Mouse (Mus musculus): ENCODE data around the gene Arl6ip5. TPM values are rescaled to one million over a fixed set of nuclear protein-coding genes. Genes with fewer than 3 reads are reported as not detected.
A peak's percentile ranks its signal among the peaks of the same experiment; 100 is the strongest.

Gene Arl6ip5
- polyA plus RNA-seq, 1 experiment from 2014 or later = 114 TPM

DNA sequence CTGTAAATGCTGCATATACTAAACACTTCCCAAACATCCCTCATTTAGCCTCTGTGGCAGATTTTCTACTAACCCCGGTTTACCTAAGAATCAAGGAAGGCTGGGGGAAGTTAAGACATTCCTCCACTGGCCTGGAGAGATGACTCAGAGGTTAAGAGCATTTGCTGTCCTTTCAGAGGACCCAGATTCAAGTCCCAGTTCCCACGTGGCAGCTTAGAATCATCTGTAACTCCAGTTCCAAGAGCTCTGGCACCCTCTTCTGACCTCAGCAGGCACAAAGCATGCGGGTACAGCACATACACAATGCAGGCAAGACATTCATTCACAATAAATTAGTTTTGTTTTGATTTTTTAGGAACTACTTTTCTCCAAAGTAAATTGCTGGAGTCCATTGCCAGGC lies 1.3 kb upstream of the Arl6ip5 start:
- Histone ChIP-seq H3K4me1 (peaks cover 31% of the 10 kb centered on the region), H3K27me3 (no peaks in the 10 kb centered on the region), H3K27ac (replicated peaks) (no peak overlapping the region), H3K4me3 (no peak overlapping the region), H3K9me3 (no peaks in the 10 kb centered on the region), H3K9ac (replicated peaks) (no peak overlapping the region), H3K36me3 (no peaks in the 10 kb centered on the region), H3K4me2 (replicated peaks) (no peak overlapping the region)
- WGBS = 46% methylated on average over 3 of the region's 3 CpGs
- no peak for ATAC-seq (replicated peaks)

DNA sequence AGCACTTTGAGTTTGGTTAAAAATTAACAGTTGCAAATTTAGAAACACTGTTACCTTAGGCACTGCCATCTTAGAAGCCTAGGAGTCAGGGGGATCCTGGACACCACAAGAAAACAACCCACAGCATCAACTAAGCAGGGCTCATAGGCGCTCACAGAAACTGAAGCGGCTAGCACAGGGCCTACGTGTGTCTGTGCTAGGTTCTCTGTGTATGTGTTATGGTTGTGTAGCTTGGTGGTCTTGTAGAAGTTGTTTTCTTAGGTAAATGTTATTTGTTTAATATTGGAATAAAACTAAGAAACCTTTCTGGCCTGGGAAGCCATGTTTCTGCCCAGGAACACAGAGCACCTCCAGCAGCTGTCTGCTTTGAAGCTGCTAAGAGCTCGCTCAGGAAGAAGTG lies 738 bp upstream of the Arl6ip5 start:
- Histone ChIP-seq H3K4me1 (peaks cover 26% of the 10 kb centered on the region), H3K9ac (replicated peaks) (no peak overlapping the region), H3K9me3 (no peaks in the 10 kb centered on the region), H3K27me3 (no peaks in the 10 kb centered on the region), H3K36me3 (no peaks in the 10 kb centered on the region), H3K27ac (replicated peaks) (no peak overlapping the region), H3K4me2 (replicated peaks) (no peak overlapping the region), H3K4me3 (no peak overlapping the region)
- 82% methylated on average over 4 of the region's 4 CpGs for WGBS
- no peak for ATAC-seq (replicated peaks)

DNA sequence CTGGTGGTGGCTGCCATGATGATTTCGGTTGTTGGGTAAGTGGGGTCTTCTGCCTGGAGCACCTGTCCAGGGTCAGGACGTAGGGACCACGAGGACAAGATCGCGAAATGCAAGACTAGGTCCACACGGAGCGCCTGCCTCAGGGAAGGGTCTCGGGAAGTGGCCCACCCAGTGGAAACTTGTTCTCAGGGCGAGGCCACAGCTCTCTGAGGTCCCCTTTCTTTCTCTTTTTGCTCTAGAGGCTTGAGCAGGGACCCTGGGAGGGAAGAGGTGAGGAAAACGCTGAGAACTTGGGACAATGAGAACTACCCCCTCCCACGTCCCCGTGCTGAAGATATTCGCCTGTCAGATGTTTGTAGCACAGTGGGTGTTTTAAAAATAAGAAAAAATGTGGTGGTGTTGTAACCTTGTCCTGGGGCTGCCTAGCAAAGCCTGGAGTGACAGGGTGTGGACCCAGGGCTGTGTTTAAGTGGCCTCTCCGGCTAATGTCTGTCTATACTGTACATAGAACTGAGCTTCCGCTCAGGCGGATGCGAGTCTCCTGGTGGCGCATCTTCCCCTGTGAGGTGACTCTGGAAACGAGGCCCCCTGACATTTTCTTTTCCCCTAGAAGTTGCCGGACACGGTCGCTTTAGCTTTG lies 593 bp downstream of the Arl6ip5 start:
- H3K27me3 ChIP-seq = no peaks in the 10 kb centered on the region
- H3K9ac ChIP-seq (replicated peaks) = peak overlapping the region; percentile 75
- peak overlapping the region; percentile 73 for H3K4me3 ChIP-seq
- peaks cover 33% of the 10 kb centered on the region for H3K4me1 ChIP-seq
- no peaks in the 10 kb centered on the region for H3K36me3 ChIP-seq
- ATAC-seq (replicated peaks) = peak; percentile 59
- no peaks in the 10 kb centered on the region for H3K9me3 ChIP-seq
- H3K27ac ChIP-seq (replicated peaks) = peak overlapping the region; percentile 58
- whole genome bisulfite sequencing = 3% methylated on average over 22 of the region's 22 CpGs
- peak overlapping the region; percentile 60 for H3K4me2 ChIP-seq (replicated peaks)

DNA sequence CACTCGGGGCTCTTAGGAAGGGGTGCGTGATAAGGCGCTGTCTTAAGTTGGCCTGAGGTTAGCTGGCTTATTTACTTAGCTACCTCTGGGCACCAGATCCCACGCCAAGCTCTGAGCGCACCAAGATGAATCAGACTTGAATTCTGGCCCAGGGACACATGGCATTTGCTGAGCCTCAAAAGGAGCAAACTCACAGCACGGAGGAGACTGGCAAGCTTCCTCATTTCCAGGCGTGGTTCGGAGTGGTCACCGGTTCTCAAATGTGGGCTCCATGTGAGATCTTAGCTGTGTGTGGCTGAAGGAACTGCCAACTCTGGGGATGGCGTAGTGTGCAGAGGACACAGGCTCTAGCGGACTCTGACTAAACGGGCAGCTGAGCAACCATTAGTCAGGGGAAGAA lies 1.5 kb downstream of the Arl6ip5 start:
- H3K9me3 ChIP-seq = no peaks in the 10 kb centered on the region
- no peaks in the 10 kb centered on the region for H3K36me3 ChIP-seq
- peak overlapping the region; percentile 75 for H3K9ac ChIP-seq (replicated peaks)
- peaks cover 40% of the 10 kb centered on the region for H3K4me1 ChIP-seq
- peak overlapping the region; percentile 73 for H3K4me3 ChIP-seq
- no peak for ATAC-seq (replicated peaks)
- H3K27ac ChIP-seq (replicated peaks) = no peak overlapping the region
- peak overlapping the region; percentile 60 for H3K4me2 ChIP-seq (replicated peaks)
- H3K27me3 ChIP-seq = no peaks in the 10 kb centered on the region
- WGBS = 53% methylated on average over 12 of the region's 12 CpGs

DNA sequence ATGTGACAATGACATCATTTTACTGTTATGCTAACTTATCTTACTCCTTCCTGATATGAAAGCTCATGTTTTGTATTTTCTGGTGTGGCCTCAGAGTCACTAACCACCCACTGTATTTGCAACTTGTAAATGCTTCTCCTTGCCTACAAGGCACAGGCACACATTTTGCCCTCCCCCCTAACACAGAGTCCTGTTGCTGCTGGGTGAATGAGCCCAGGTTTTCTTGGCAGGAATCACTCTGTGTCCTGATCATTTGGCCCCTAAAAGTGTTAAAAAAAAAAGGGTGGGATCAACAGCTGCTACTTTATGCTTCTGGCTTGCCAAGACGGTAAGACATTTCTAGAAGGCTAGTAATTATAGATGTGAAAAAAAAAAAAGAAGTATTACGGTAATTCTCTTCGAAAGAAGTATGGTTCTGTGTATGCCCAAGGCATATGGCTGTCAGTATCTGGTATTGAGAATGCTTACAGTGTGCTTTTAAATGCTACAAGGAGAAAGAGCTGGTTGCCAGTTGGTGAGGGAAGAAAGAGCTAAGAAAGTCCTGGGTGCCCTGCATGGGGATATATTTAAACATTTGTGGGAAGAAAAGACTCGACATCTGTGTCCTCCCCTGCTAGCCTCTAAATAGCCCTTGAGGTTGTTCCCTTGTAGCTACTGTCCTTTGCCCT lies 5.8 kb downstream of the Arl6ip5 start:
- Histone ChIP-seq H3K4me3 (no peak overlapping the region), H3K27me3 (no peaks in the 10 kb centered on the region), H3K4me2 (replicated peaks) (no peak overlapping the region), H3K9ac (replicated peaks) (no peak overlapping the region), H3K36me3 (no peaks in the 10 kb centered on the region), H3K9me3 (no peaks in the 10 kb centered on the region), H3K27ac (replicated peaks) (peak overlapping the region; percentile 74), H3K4me1 (peaks cover 45% of the 10 kb centered on the region)
- 0 out of 2 replicates have a peak, but pooled peaks have one; percentile 34 for ATAC-seq (replicated peaks)
- WGBS = 38% methylated on average over 4 of the region's 4 CpGs

DNA sequence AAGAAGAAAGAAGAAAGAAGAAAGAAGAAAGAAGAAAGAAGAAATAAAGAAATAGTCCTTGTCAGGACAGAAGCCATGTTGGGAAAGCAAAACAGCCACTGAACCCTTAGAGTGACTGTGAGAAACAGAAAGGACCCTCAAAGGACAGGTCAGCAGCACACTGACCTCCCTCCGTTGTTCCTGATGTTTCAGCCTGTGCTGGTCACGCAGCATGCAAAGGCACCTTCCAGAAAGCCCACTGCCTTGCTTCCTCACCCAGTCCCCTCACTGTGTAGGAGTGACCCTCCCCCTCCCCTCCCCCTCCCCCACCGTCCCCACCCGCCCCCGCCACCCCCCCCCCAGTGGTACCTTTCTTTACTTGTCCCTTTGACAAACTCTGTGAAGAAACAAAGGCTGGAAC lies 10.2 kb downstream of the Arl6ip5 start:
- H3K4me2 ChIP-seq (replicated peaks) = no peak overlapping the region
- 77% methylated on average over 2 of the region's 5 CpGs for WGBS
- no peaks in the 10 kb centered on the region for H3K36me3 ChIP-seq
- no peak overlapping the region for H3K9ac ChIP-seq (replicated peaks)
- ATAC-seq (replicated peaks) = no peak
- no peak overlapping the region for H3K27ac ChIP-seq (replicated peaks)
- H3K9me3 ChIP-seq = no peaks in the 10 kb centered on the region
- H3K4me3 ChIP-seq = no peak overlapping the region
- peaks cover 32% of the 10 kb centered on the region for H3K4me1 ChIP-seq
- no peaks in the 10 kb centered on the region for H3K27me3 ChIP-seq

DNA sequence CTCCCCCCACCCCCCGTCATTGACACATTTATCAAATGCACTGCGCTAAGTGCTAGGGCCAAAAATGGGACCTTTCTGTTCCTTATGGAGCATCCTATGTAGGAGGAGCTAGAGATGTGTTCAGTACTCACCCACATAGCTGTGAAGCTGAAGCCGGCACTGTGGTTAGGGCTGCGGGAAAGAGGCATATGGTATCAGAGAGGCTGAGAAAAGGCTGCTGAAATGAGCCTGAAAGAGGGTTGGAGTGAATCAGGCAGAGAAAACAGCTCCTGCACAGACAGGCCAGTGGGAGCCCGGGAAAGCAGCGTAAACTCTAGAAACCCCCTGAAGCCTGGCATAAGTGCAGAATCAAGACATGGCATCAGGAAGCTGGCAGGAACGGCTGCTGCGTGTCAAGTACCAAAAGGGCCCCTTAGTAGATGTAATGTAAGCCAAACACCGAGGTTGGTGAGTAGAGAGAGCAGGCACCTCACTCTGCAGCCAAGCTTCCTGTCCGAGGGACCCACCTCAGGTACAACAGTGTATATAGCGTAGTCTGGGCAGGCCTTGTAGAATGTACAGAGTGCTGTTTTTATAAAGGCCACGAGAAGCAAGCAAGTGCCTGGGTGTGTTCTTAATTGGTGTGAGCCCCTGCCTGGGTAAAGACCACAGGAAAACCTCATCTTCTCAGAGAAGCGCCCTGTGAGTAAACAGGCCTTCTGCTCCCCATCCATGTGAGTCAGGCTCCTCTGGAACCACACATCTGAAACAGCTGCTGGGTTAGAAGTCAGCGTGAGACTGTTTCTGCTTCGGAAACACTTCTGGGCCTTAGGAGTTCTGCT lies 10.9 kb downstream of the Arl6ip5 start:
- Histone ChIP-seq H3K27ac (replicated peaks) (peak overlapping the region; percentile 56), H3K27me3 (no peaks in the 10 kb centered on the region)

DNA sequence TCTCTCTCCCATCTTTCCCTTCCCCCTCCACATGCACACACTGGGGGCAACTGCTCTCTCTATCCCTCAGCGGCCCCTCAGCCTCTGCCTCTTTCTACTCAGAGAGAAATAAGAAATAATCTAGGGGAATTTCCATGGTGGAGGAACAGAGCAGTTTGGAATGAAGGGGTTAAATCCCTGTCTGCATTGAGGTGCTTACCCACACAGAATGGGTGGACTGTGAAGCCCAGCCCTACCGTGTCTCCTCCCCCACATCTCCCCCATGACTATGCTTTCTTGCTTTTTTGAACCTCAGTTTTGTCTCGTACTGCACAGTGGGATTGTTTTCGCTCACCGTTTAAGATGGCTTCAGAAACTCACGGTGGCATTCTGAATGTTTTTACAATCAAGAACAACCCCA lies 11.8 kb downstream of the Arl6ip5 start:
- H3K4me2 ChIP-seq (replicated peaks) = no peak overlapping the region
- whole genome bisulfite sequencing = 42% methylated on average over 6 of the region's 6 CpGs
- no peaks in the 10 kb centered on the region for H3K36me3 ChIP-seq
- H3K9ac ChIP-seq (replicated peaks) = no peak overlapping the region
- peaks cover 17% of the 10 kb centered on the region for H3K4me1 ChIP-seq
- H3K27ac ChIP-seq (replicated peaks) = no peak overlapping the region
- no peak for ATAC-seq (replicated peaks)
- no peak overlapping the region for H3K4me3 ChIP-seq
- no peaks in the 10 kb centered on the region for H3K27me3 ChIP-seq
- no peaks in the 10 kb centered on the region for H3K9me3 ChIP-seq

More for the DNA sequence above, 10.9 kb downstream of the Arl6ip5 start:
- Histone ChIP-seq H3K9ac (replicated peaks) (no peak overlapping the region), H3K4me2 (replicated peaks) (no peak overlapping the region), H3K4me1 (peaks cover 24% of the 10 kb centered on the region), H3K9me3 (no peaks in the 10 kb centered on the region), H3K4me3 (no peak overlapping the region), H3K36me3 (no peaks in the 10 kb centered on the region)
- peak; percentile 82 for ATAC-seq (replicated peaks)
- 57% methylated on average over 15 of the region's 15 CpGs for WGBS

DNA sequence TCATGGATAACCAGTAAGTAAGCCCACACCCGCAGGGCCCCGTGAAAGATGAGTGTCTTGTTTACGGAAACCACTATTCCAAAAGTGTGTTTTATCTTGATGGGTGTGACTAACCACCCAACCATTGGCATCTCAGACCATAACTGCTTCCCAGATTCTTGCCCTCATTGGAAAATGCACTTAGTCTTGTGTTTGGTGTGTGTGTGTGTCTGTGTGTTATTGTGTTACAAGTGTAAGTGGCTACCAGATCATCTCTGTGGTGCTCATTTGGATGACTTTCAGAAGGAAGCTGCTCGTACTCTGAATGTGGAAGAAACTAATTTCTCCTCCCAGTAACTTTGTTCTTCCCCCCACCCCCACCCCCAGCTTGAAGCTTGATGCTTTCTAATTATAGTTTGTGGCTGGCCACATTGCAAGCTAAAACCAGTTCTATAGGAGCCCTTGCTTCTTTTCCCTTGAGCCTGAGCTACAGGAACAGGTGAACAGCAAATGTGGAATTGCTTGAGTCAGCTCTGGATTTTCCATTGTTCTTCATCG lies 12.5 kb downstream of the Arl6ip5 start:
- Histone ChIP-seq H3K9ac (replicated peaks) (no peak overlapping the region), H3K9me3 (no peaks in the 10 kb centered on the region), H3K36me3 (no peaks in the 10 kb centered on the region), H3K4me2 (replicated peaks) (no peak overlapping the region), H3K27me3 (no peaks in the 10 kb centered on the region), H3K4me3 (no peak overlapping the region), H3K4me1 (peaks cover 16% of the 10 kb centered on the region), H3K27ac (replicated peaks) (no peak overlapping the region)
- 68% methylated on average over 5 of the region's 5 CpGs for WGBS
- ATAC-seq (replicated peaks) = no peak

DNA sequence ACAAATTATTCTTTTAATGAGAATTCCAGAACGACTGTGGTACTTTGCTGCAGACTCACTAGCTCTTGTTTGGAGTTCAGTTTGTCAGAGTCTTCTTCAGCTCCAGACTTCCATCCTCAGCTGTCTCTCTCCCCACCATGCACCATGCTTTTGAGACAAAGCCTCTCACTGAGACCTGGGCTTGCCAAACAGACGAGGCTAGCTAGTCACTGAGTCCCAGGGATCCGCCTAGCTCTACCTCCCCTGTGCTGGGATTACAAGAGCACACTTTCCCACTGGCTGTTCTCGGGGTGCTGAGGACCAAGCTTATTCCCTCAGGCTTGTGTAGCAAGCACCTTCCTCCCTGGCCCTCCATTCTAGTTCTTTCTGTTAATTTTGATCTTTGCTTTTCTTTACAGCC lies 13.1 kb downstream of the Arl6ip5 start:
- no peak overlapping the region for H3K4me2 ChIP-seq (replicated peaks)
- H3K27me3 ChIP-seq = no peaks in the 10 kb centered on the region
- H3K4me3 ChIP-seq = no peak overlapping the region
- WGBS = 72% methylated on average over 4 of the region's 4 CpGs
- H3K9me3 ChIP-seq = no peaks in the 10 kb centered on the region
- no peak overlapping the region for H3K27ac ChIP-seq (replicated peaks)
- ATAC-seq (replicated peaks) = no peak
- no peaks in the 10 kb centered on the region for H3K36me3 ChIP-seq
- peaks cover 16% of the 10 kb centered on the region for H3K4me1 ChIP-seq
- H3K9ac ChIP-seq (replicated peaks) = no peak overlapping the region

DNA sequence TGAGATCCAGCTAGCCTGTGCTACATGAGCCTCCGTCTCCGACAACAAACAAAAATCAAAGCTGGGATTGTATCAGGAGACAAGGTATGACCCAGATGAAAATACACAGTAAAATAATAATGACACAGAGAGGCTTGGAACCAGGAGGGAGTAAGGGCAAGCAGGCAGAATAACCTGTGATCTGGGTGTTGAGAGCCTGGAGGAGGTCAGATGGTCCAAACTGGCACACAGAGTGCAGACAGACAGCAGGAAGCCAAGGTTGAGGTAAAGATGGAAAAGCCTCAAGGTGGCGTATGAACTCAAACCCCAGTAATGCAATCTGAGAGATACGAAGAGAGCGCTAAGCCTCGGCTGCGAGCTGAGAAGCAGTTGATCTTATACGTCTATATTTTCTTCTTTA lies 14.0 kb downstream of the Arl6ip5 start:
- Histone ChIP-seq H3K27ac (replicated peaks) (no peak overlapping the region), H3K4me2 (replicated peaks) (no peak overlapping the region), H3K27me3 (no peaks in the 10 kb centered on the region), H3K9me3 (no peaks in the 10 kb centered on the region), H3K4me3 (no peak overlapping the region), H3K4me1 (peaks cover 16% of the 10 kb centered on the region), H3K9ac (replicated peaks) (no peak overlapping the region), H3K36me3 (no peaks in the 10 kb centered on the region)
- WGBS = 95% methylated on average over 8 of the region's 8 CpGs
- no peak for ATAC-seq (replicated peaks)

DNA sequence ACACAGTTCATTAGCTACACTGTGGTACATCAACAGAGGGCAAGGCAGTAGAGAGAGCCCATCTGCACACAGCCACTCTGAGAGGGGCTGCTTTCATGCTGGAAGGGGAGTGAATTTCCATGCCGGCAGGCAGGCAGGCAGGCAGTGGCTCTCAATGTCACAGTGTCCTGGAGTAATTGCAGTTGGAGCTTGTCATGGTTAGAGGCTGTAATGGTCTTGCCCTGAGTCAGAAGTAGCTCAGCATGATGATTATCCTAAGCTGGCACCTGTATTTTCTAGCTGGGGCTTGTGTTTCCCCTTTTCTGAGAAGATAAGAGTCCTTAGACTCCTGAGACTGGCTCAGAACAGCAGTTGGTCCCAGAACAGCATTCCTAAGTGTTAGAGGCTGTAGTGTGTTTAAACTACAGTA lies 15.6 kb downstream of the Arl6ip5 start:
- peaks cover 12% of the 10 kb centered on the region for H3K36me3 ChIP-seq
- H3K27ac ChIP-seq (replicated peaks) = no peak overlapping the region
- peaks cover 14% of the 10 kb centered on the region for H3K4me1 ChIP-seq
- no peaks in the 10 kb centered on the region for H3K9me3 ChIP-seq
- H3K4me3 ChIP-seq = no peak overlapping the region
- no peak for ATAC-seq (replicated peaks)
- H3K4me2 ChIP-seq (replicated peaks) = no peak overlapping the region
- 27% methylated on average over 1 of the region's 1 CpGs for WGBS
- no peaks in the 10 kb centered on the region for H3K27me3 ChIP-seq
- H3K9ac ChIP-seq (replicated peaks) = no peak overlapping the region
